11 mouse cellular contexts compared by ENCODE assay signal in genomic region chr8:124371410-124372123, GRCm38 (mm10).
"Had no signal": no experiment of that assay in that cellular context is flagged by ENCODE, and none has a peak within 500 bp of the region (broad histone marks: within the 10 kb centered on the region; RNA-seq: fewer than 3 reads in every experiment).

No protein-coding gene starts in this region.

- H3K4me3 ChIP-seq: kidney, embryonic 15.5 days; limb, embryonic 15.5 days; liver, embryonic 12.5 days; neural tube, embryonic 13.5 days had no signal

- DNase-seq: kidney, adult 18-20 months; kidney, postnatal 25 days; layer of hippocampus, adult 9-11 months; lung, embryonic 14.5 days; lung, postnatal 14 days; midbrain, embryonic 14.5 days had no signal

- H3K27ac ChIP-seq: kidney, embryonic 15.5 days; limb, embryonic 15.5 days; liver, embryonic 12.5 days; macrophage; neural tube, embryonic 13.5 days had no signal
